Mouse (Mus musculus) E14TG2a.4 (cell line): ENCODE results near the gene Olfr214.
"Not testable (repeated sequence)": the region's sequence is repeated elsewhere in the genome, so short reads cannot be mapped to it uniquely, and the experiment has no call there.

Source experiments
- H3K27me3 ChIP-seq: 2 replicates; pipeline ENCODE4 v1.6.1; 2014; ENCODE audit warnings: low read length, control low read depth; ENCODE audit not compliant: insufficient read depth
- H3K36me3 ChIP-seq: 2 replicates; pipeline ENCODE4 v1.6.1; 2014; ENCODE audit warnings: low read length, control low read depth; ENCODE audit not compliant: insufficient read depth
- H3K4me1 ChIP-seq: replicated peaks from 2 replicates; pipeline ENCODE4 v1.6.1; 2014; ENCODE audit warnings: low read depth, low read length, control low read depth
- H3K4me3 ChIP-seq: replicated peaks from 2 replicates; pipeline ENCODE4 v1.5.1; 2014; ENCODE audit warnings: mild to moderate bottlenecking, low read length
- H3K9me3 ChIP-seq: 2 replicates; pipeline ENCODE4 v1.6.1; 2014; ENCODE audit warnings: low read length, control low read depth
- CTCF ChIP-seq: conservative IDR thresholded peaks from 2 replicates; pipeline ENCODE4 v1.5.1; 2014; ENCODE audit warnings: low read length
- NANOG ChIP-seq: IDR thresholded peaks from 2 replicates; pipeline ENCODE4 v1.6.1; 2014; ENCODE audit warnings: borderline replicate concordance, low read length, mixed read lengths
- POU5F1 ChIP-seq: IDR thresholded peaks from 2 replicates; pipeline ENCODE4 v1.6.1; 2014; ENCODE audit warnings: low read length, borderline replicate concordance

Gene Olfr214

GRCm38 (mm10) chr6:116553935-116554334 is at the start of gene Olfr214:
TSS of gene Olfr214 (plus strand) at chr6:116554235.
- H3K36me3 ChIP-seq, result no peaks in the 10 kb centered on the region
- no peak for TF ChIP-seq CTCF
- no peak for TF ChIP-seq POU5F1
- no peak for TF ChIP-seq NANOG
- H3K9me3 ChIP-seq, result no peaks in the 10 kb centered on the region
- H3K27me3 ChIP-seq, result 0 out of 2 replicates have a peak, but pooled peaks cover 2% of the 10 kb centered on the region
- H3K4me1 ChIP-seq, result no peaks in the 10 kb centered on the region
- H3K4me3 ChIP-seq, result no peak within 1 kb of the TSS

- 0 out of 2 replicates have a peak within 1 kb of the TSS, but pooled peaks have one; percentile 17 for H3K4me3 ChIP-seq
- not testable (repeated sequence) for H3K4me1 ChIP-seq, H3K36me3 ChIP-seq, H3K27me3 ChIP-seq
- H3K9me3 ChIP-seq, result peaks cover 55% of the 10 kb centered on the region
Observed at GRCm38 (mm10) chr6:116506302-116507003, 47.6 kb upstream of the Olfr214 start, which contains the start of gene Olfr212. TSS of gene Olfr212 (plus strand) at chr6:116506516.

GRCm38 (mm10) chr6:116514832-116515231 is 39.2 kb upstream of the Olfr214 start:
- H3K9me3 ChIP-seq, result peaks cover 10% of the 10 kb centered on the region
- H3K36me3 ChIP-seq, result no peaks in the 10 kb centered on the region
- H3K27me3 ChIP-seq, result no peaks in the 10 kb centered on the region
- TF ChIP-seq CTCF (no peak), NANOG (no peak), POU5F1 (no peak)
- no peaks in the 10 kb centered on the region for H3K4me1 ChIP-seq
- H3K4me3 ChIP-seq, result no peak overlapping the region

- H3K27me3 ChIP-seq, result no peaks in the 10 kb centered on the region
- no peaks in the 10 kb centered on the region for H3K4me1 ChIP-seq
- TF ChIP-seq POU5F1 (no peak), NANOG (no peak), CTCF (no peak)
- peaks cover 18% of the 10 kb centered on the region for H3K9me3 ChIP-seq
- no peaks in the 10 kb centered on the region for H3K36me3 ChIP-seq
- H3K4me3 ChIP-seq, result no peak within 1 kb of the TSS
Observed at GRCm38 (mm10) chr6:116538156-116538555, 15.9 kb upstream of the Olfr214 start, which contains the start of gene Olfr213. TSS of gene Olfr213 (plus strand) at chr6:116538456.

GRCm38 (mm10) chr6:116542500-116542899 is 11.5 kb upstream of the Olfr214 start:
- Histone ChIP-seq H3K4me1 (no peaks in the 10 kb centered on the region), H3K9me3 (no peaks in the 10 kb centered on the region), H3K36me3 (no peaks in the 10 kb centered on the region), H3K27me3 (no peaks in the 10 kb centered on the region), H3K4me3 (no peak overlapping the region)
- TF ChIP-seq CTCF (no peak), POU5F1 (no peak)

- H3K27me3 ChIP-seq, H3K4me1 ChIP-seq, H3K4me3 ChIP-seq, H3K36me3 ChIP-seq, H3K9me3 ChIP-seq: not testable (repeated sequence)
Observed at GRCm38 (mm10) chr6:116550841-116551240, 3.2 kb upstream of the Olfr214 start, which contains the start of gene Gm5580. TSS of gene Gm5580 (plus strand) at chr6:116551141.

GRCm38 (mm10) chr6:116554952-116555351 is 917 bp downstream of the Olfr214 start:
- H3K36me3 ChIP-seq, result no peaks in the 10 kb centered on the region
- H3K4me1 ChIP-seq, result no peaks in the 10 kb centered on the region
- no peak for TF ChIP-seq CTCF
- TF ChIP-seq NANOG, result no peak
- no peak for TF ChIP-seq POU5F1
- 0 out of 2 replicates have a peak, but pooled peaks cover 2% of the 10 kb centered on the region for H3K27me3 ChIP-seq
- H3K4me3 ChIP-seq, result no peak overlapping the region
- H3K9me3 ChIP-seq, result no peaks in the 10 kb centered on the region

- peak; percentile 63 for TF ChIP-seq CTCF
- no peak for TF ChIP-seq POU5F1
- Histone ChIP-seq H3K36me3 (no peaks in the 10 kb centered on the region), H3K27me3 (peaks cover 5% of the 10 kb centered on the region; the same call in 1 of the 2 replicates), H3K4me3 (no peak overlapping the region), H3K9me3 (no peaks in the 10 kb centered on the region), H3K4me1 (no peaks in the 10 kb centered on the region)
Observed at GRCm38 (mm10) chr6:116569834-116570233, 15.8 kb downstream of the Olfr214 start.

GRCm38 (mm10) chr6:116584095-116584494 is 30.1 kb downstream of the Olfr214 start, which contains the start of gene Olfr215:
TSS of gene Olfr215 (minus strand) at chr6:116584195.
- Histone ChIP-seq H3K9me3 (no peaks in the 10 kb centered on the region), H3K4me1 (no peaks in the 10 kb centered on the region), H3K27me3 (no peaks in the 10 kb centered on the region), H3K36me3 (no peaks in the 10 kb centered on the region), H3K4me3 (no peak within 1 kb of the TSS)
- TF ChIP-seq POU5F1, result no peak
- no peak for TF ChIP-seq CTCF
- TF ChIP-seq NANOG, result no peak
